Comparison of ENCODE assay signal across 19 mouse cellular contexts in the genomic region with DNA sequence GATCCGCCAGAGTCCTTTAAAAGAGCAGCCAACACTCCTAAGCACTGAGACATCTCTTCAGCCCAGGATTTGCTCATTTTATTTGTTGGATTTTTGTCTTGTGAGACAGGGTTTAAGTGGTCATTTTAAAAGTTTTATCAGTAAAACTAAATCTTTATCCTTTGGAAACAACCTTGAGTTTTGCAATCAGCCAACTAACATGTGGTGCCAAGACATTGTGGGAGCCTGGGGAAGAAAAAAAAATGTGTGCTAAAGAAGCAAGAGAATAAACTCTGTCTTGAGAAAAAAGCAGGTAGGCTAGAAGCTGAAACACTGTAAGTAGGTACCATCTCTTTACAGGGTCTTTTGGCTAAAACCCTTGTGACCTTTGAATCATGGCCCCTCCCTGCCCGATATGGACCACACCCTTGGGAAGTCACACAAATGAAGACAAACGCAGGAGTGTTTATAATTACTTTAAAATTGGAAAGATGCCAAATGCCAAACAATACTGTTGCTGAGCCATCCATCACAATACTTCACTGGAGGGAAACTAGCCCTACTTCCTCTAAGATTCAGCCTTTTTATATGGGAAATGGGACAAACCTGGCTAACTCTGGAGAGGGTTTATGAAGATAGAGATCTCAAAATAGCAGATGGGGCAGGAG. TPM values are rescaled to one million over a fixed set of nuclear protein-coding genes. Genes with fewer than 3 reads are reported as not detected.
A peak's percentile ranks its signal among the peaks of the same experiment; 100 is the strongest.
DNase-seq lines count a peak whose midpoint lies in the region; ATAC-seq and TF ChIP-seq lines count a peak whose summit lies in the region.
"Had no signal": no experiment of that assay in that cellular context is flagged by ENCODE, and none has a peak within 500 bp of the region (broad histone marks: within the 10 kb centered on the region; RNA-seq: fewer than 3 reads in every experiment).

No protein-coding gene starts in this region.

- H3K4me1 ChIP-seq in liver, adult 2 months (ENCODE audit: control insufficient read depth, insufficient read depth, low read length): peaks cover 24% of the 10 kb centered on the region
- peaks cover 5% of the 10 kb centered on the region for H3K4me1 ChIP-seq in liver, postnatal 0 days (ENCODE audit: insufficient read depth)
- H3K4me1 ChIP-seq in intestine, embryonic 16.5 days (ENCODE audit: control insufficient read depth, insufficient read depth, low read length): no peaks in the 10 kb centered on the region
- H3K4me1 ChIP-seq in stomach, postnatal 0 days (replicated peaks; ENCODE audit: control insufficient read depth, insufficient read depth): no peaks in the 10 kb centered on the region
- no peaks in the 10 kb centered on the region for H3K4me1 ChIP-seq in forebrain, embryonic 13.5 days
- H3K4me1 ChIP-seq: hindbrain, embryonic 15.5 days; limb, embryonic 10.5 days had no signal

- TF ChIP-seq POLR2A in liver, adult 2 months (IDR thresholded peaks at IDR 0.05; ENCODE audit: extremely low read depth, insufficient read depth, low read length): no peak

- no peak for ATAC-seq in liver, postnatal 0 days
- ATAC-seq in intestine, embryonic 16.5 days: peak; percentile 82
- peak; percentile 74 for ATAC-seq in stomach, postnatal 0 days (ENCODE audit: low FRiP score, low TSS enrichment)
- no peak for ATAC-seq in forebrain, embryonic 13.5 days

- H3K36me3 ChIP-seq in liver, adult 2 months (ENCODE audit: control insufficient read depth, insufficient read depth, low read length): no peaks in the 10 kb centered on the region
- no peaks in the 10 kb centered on the region for H3K36me3 ChIP-seq in liver, postnatal 0 days (replicated peaks; ENCODE audit: insufficient read depth, low read length)
- no peaks in the 10 kb centered on the region for H3K36me3 ChIP-seq in intestine, embryonic 16.5 days (ENCODE audit: control insufficient read depth, insufficient read depth, low read length)
- H3K36me3 ChIP-seq in stomach, postnatal 0 days (ENCODE audit: control insufficient read depth, insufficient read depth, low read length): no peaks in the 10 kb centered on the region
- no peaks in the 10 kb centered on the region for H3K36me3 ChIP-seq in forebrain, embryonic 13.5 days (ENCODE audit: poor library complexity, severe bottlenecking)
- H3K36me3 ChIP-seq: hindbrain, embryonic 15.5 days; limb, embryonic 10.5 days had no signal

- TF ChIP-seq EP300 in liver, postnatal 0 days (IDR thresholded peaks at IDR 0.05; ENCODE audit: low read depth): no peak
- TF ChIP-seq EP300 in stomach, postnatal 0 days (optimal IDR thresholded peaks at IDR 0.05): no peak

- H3K27me3 ChIP-seq in liver, adult 2 months (ENCODE audit: control insufficient read depth, insufficient read depth, low read length): no peaks in the 10 kb centered on the region
- no peaks in the 10 kb centered on the region for H3K27me3 ChIP-seq in liver, postnatal 0 days (ENCODE audit: insufficient read depth, low read length)
- no peaks in the 10 kb centered on the region for H3K27me3 ChIP-seq in intestine, embryonic 16.5 days (replicated peaks; ENCODE audit: control insufficient read depth, insufficient read depth, low read length)
- H3K27me3 ChIP-seq in stomach, postnatal 0 days (ENCODE audit: control insufficient read depth, insufficient read depth, low read length): no peaks in the 10 kb centered on the region
- no peaks in the 10 kb centered on the region for H3K27me3 ChIP-seq in forebrain, embryonic 13.5 days
- H3K27me3 ChIP-seq: hindbrain, embryonic 15.5 days had no signal

- H3K9me3 ChIP-seq in liver, postnatal 0 days (ENCODE audit: low read length): no peaks in the 10 kb centered on the region
- no peaks in the 10 kb centered on the region for H3K9me3 ChIP-seq in intestine, embryonic 16.5 days (ENCODE audit: control insufficient read depth, low read length)
- no peaks in the 10 kb centered on the region for H3K9me3 ChIP-seq in stomach, postnatal 0 days (ENCODE audit: control insufficient read depth, low read length)
- H3K9me3 ChIP-seq in forebrain, embryonic 13.5 days (replicated peaks): no peaks in the 10 kb centered on the region
- H3K9me3 ChIP-seq: hindbrain, embryonic 15.5 days; limb, embryonic 10.5 days had no signal

- no peak overlapping the region for H3K9ac ChIP-seq in liver, adult 2 months (ENCODE audit: low read depth, low read length)
- no peak overlapping the region for H3K9ac ChIP-seq in liver, postnatal 0 days (replicated peaks)
- H3K9ac ChIP-seq in intestine, embryonic 16.5 days (ENCODE audit: low read depth, low read length): no peak overlapping the region
- no peak overlapping the region for H3K9ac ChIP-seq in stomach, postnatal 0 days (ENCODE audit: low read length)
- H3K9ac ChIP-seq in forebrain, embryonic 13.5 days: no peak overlapping the region
- H3K9ac ChIP-seq: hindbrain, embryonic 15.5 days; liver, embryonic 14.5 days had no signal

- 37% methylated on average over 3 of the region's 3 CpGs for WGBS in liver, adult 2 months
- WGBS in liver, postnatal 0 days (ENCODE audit: insufficient replicate concordance): 68% methylated on average over 3 of the region's 3 CpGs
- WGBS in intestine, embryonic 16.5 days: 52% methylated on average over 3 of the region's 3 CpGs
- WGBS in stomach, postnatal 0 days: 29% methylated on average over 3 of the region's 3 CpGs
- 75% methylated on average over 3 of the region's 3 CpGs for WGBS in forebrain, embryonic 13.5 days

- no peak overlapping the region for H3K4me3 ChIP-seq in gastrocnemius, adult 2 months
- H3K4me3 ChIP-seq in liver, adult 2 months (ENCODE audit: insufficient read depth, low read depth, low read length): no peak overlapping the region
- no peak overlapping the region for H3K4me3 ChIP-seq in liver, postnatal 0 days (ENCODE audit: low read depth, low read length)
- no peak overlapping the region for H3K4me3 ChIP-seq in intestine, embryonic 16.5 days (ENCODE audit: low read length)
- H3K4me3 ChIP-seq in stomach, postnatal 0 days (ENCODE audit: low read depth, low read length): no peak overlapping the region
- no peak overlapping the region for H3K4me3 ChIP-seq in forebrain, embryonic 13.5 days
- H3K4me3 ChIP-seq: hindbrain, embryonic 15.5 days; limb, embryonic 10.5 days; megakaryocyte, embryonic 14.5 days had no signal

- no peak overlapping the region for H3K4me2 ChIP-seq in liver, postnatal 0 days (ENCODE audit: low read depth, low read length)
- no peak overlapping the region for H3K4me2 ChIP-seq in intestine, embryonic 16.5 days (ENCODE audit: low read depth, low read length)
- H3K4me2 ChIP-seq in stomach, postnatal 0 days (replicated peaks; ENCODE audit: low read depth): no peak overlapping the region
- no peak overlapping the region for H3K4me2 ChIP-seq in forebrain, embryonic 13.5 days
- H3K4me2 ChIP-seq: hindbrain, embryonic 15.5 days had no signal

- no peak for DNase-seq in gastrocnemius, adult 2 months
- no peak for DNase-seq in gastrocnemius, postnatal 25 days
- DNase-seq in liver, adult 2 months (ENCODE audit: extremely low read depth, low read depth, low spot score): peak; percentile 74
- DNase-seq in liver, postnatal 0 days: no peak
- no peak for DNase-seq in stomach, postnatal 0 days (ENCODE audit: low spot score)
- DNase-seq in retina, embryonic 14.5 days (ENCODE audit: low spot score): no peak
- DNase-seq: adrenal gland, postnatal 36 days; cerebellum, postnatal 25 days; kidney, postnatal 10 days; right cerebral cortex, postnatal 14 days had no signal

- no peaks in the 10 kb centered on the region for H3K79me2 ChIP-seq in liver, adult 2 months (ENCODE audit: control insufficient read depth, insufficient read depth, low read length)

- intact Hi-C loops in gastrocnemius, adult 2 months (cut with DNase I): no loop called here

- no peak for TF ChIP-seq CTCF in gastrocnemius, adult 2 months (IDR thresholded peaks at IDR 0.05)
- no peak for TF ChIP-seq CTCF in liver, adult 2 months (IDR thresholded peaks at IDR 0.05; ENCODE audit: low read depth, low read length)
- TF ChIP-seq CTCF in liver, postnatal 0 days (IDR thresholded peaks at IDR 0.05; ENCODE audit: low read depth): no peak
- TF ChIP-seq CTCF in stomach, postnatal 0 days (IDR thresholded peaks at IDR 0.05; ENCODE audit: low read depth): no peak

- peak overlapping the region; percentile 76 for H3K27ac ChIP-seq in gastrocnemius, adult 2 months
- peak overlapping the region; percentile 28; the same call in 1 of the 2 replicates for H3K27ac ChIP-seq in liver, adult 2 months (replicated peaks; ENCODE audit: insufficient read depth, low read depth, low read length)
- no peak overlapping the region for H3K27ac ChIP-seq in liver, postnatal 0 days (ENCODE audit: low read depth)
- no peak overlapping the region for H3K27ac ChIP-seq in intestine, embryonic 16.5 days (ENCODE audit: low read length)
- 0 out of 2 replicates have a peak overlapping the region, but pooled peaks have one; percentile 14 for H3K27ac ChIP-seq in stomach, postnatal 0 days (replicated peaks)
- no peak overlapping the region for H3K27ac ChIP-seq in forebrain, embryonic 13.5 days
- H3K27ac ChIP-seq: hindbrain, embryonic 15.5 days; limb, embryonic 10.5 days; liver, embryonic 14.5 days had no signal

RNA-seq across cellular contexts. Expression of a gene that starts 32.2 kb away (rescaled TPM):
- total RNA-seq in gastrocnemius, adult 2 months (2021): 1 to 10 TPM; 2.5 to 3.0 TPM
- 1 to 10 TPM; 2.2 to 3.7 TPM for total RNA-seq in gastrocnemius, postnatal 25 days (2021)
- 10.8 and 14.9 TPM in 2 replicates for total RNA-seq in liver, adult 2 months (2014; rRNA removed)
- polyA plus RNA-seq in liver, adult 2 months (2012; rRNA removed): 16.8 and 16.9 TPM in 2 replicates
- polyA plus RNA-seq in liver, postnatal 0 days (2015; fragmentation: Nextera tagmentation; extraction: Ambion mirVana): 7.2 and 9.4 TPM in 2 replicates
- 6.0 and 6.3 TPM in 2 replicates for polyA plus RNA-seq in intestine, embryonic 16.5 days (2015; fragmentation: Nextera tagmentation; extraction: Ambion mirVana)
- polyA plus RNA-seq in stomach, postnatal 0 days (2015; fragmentation: Nextera tagmentation; extraction: Ambion mirVana): 5.4 and 6.0 TPM in 2 replicates
- 1.6 and 1.8 TPM in 2 replicates for polyA plus RNA-seq in forebrain, embryonic 13.5 days (2015; fragmentation: Nextera tagmentation; extraction: Ambion mirVana)

RNA-seq across cellular contexts. Expression of a gene that starts 36.1 kb away (rescaled TPM):
- total RNA-seq in gastrocnemius, adult 2 months (2021): under 1 TPM in 1 of 2 experiments, not detected in 1; 0.10 TPM
- under 1 TPM in 1 of 2 experiments, not detected in 1; 0.08 TPM for total RNA-seq in gastrocnemius, postnatal 25 days (2021)
- total RNA-seq in liver, adult 2 months (2014; rRNA removed): 0.09 TPM in 1 of 2 replicates, not detected in the other
- 0.02 TPM in 1 of 2 replicates, not detected in the other for polyA plus RNA-seq in liver, adult 2 months (2012; rRNA removed)
- polyA plus RNA-seq in liver, postnatal 0 days (2015; fragmentation: Nextera tagmentation; extraction: Ambion mirVana): 0.07 and 0.09 TPM in 2 replicates
- 0.04 TPM in 1 of 2 replicates, not detected in the other for polyA plus RNA-seq in intestine, embryonic 16.5 days (2015; fragmentation: Nextera tagmentation; extraction: Ambion mirVana)
- polyA plus RNA-seq in stomach, postnatal 0 days (2015; fragmentation: Nextera tagmentation; extraction: Ambion mirVana): 0.04 TPM in 2 replicates
- 0.08 and 0.18 TPM in 2 replicates for polyA plus RNA-seq in forebrain, embryonic 13.5 days (2015; fragmentation: Nextera tagmentation; extraction: Ambion mirVana)
- total RNA-seq: gastrocnemius, adult 18-20 months had no signal
- polyA plus RNA-seq: forebrain, embryonic 11.5 days; heart, embryonic 14.5 days had no signal

Comparison
In these comparisons a context has a peak if more than half of its experiments do, and no peak if none do; other contexts are left out.
1. H3K27ac ChIP-seq: peak in gastrocnemius, adult 2 months (single experiment), liver, adult 2 months (single experiment) and stomach, postnatal 0 days (single experiment); none in liver, postnatal 0 days (single experiment), intestine, embryonic 16.5 days (single experiment) and forebrain, embryonic 13.5 days (single experiment).
2. ATAC-seq: peak in intestine, embryonic 16.5 days (single experiment) and stomach, postnatal 0 days (single experiment); none in liver, postnatal 0 days (single experiment) and forebrain, embryonic 13.5 days (single experiment).